Mouse (Mus musculus) CH12.LX (cell line): ENCODE measurements at regions not wholly inside any gene's neighbourhood (a gene's known extent, or its start where the extent isn't known, plus 50 kb on each side); places are given as distances from the start of the nearest gene placed in this dataset.

ENCODE experiments used
- BHLHE40 ChIP-seq: IDR thresholded peaks from 2 replicates; pipeline ENCODE4 v1.6.1; 2011; ENCODE audit warnings: mild to moderate bottlenecking, low read depth, low read length, improper control_type of control experiment
- CHD2 ChIP-seq: IDR thresholded peaks from 2 replicates; pipeline ENCODE4 v1.6.1; 2011; ENCODE audit warnings: low read length, improper control_type of control experiment
- CTCF ChIP-seq, 2 experiments: IDR thresholded peaks in 1 of 2; conservative IDR thresholded peaks in 1 of 2; 2 replicates each; pipeline ENCODE4 v1.5.1; 2011 to 2012; ENCODE audit warnings: low read depth in 2 of 2, low read length in 2 of 2, improper control_type of control experiment in 1 of 2, inconsistent platforms in 1 of 2, mild to moderate bottlenecking in 1 of 2, moderate library complexity in 1 of 2
- EP300 ChIP-seq: IDR thresholded peaks from 2 replicates; pipeline ENCODE4 v1.6.1; 2011; ENCODE audit warnings: low read length, improper control_type of control experiment
- HCFC1 ChIP-seq: IDR thresholded peaks from 2 replicates; pipeline ENCODE4 v1.6.1; 2012; ENCODE audit warnings: low read depth, mild to moderate bottlenecking, inconsistent platforms, low read length, improper control_type of control experiment
- IRF4 ChIP-seq: IDR thresholded peaks from 2 replicates; pipeline ENCODE4 v1.6.1; 2014; ENCODE audit warnings: low read depth, mild to moderate bottlenecking, inconsistent platforms, low read length, improper control_type of control experiment
- MAX ChIP-seq: IDR thresholded peaks from 2 replicates; pipeline ENCODE4 v1.6.1; 2011; ENCODE audit warnings: low read length, improper control_type of control experiment
- POLR2A ChIP-seq: IDR thresholded peaks from 2 replicates; pipeline ENCODE4 v1.6.1; 2011; ENCODE audit warnings: low read depth, mild to moderate bottlenecking, improper control_type of control experiment, low read length

DNA sequence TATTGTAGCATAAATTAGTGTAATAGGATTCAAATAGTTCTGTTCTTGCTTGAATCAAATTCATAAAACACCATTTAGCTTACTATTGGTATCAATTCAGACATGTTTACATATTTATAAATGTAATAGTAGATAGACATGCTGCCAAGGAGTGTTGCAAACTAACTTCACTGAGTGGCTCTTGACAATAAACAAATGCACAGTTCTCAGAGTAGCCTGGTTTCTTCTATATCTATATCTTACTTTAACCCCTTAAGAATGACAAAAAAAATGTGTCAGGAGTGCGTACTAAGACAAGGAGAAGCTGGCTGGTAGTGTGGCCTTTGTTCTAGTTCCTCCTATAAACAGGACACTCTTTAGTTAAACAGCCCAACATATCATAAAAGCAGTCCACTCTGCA, 213.0 kb upstream of the Nrsn1 start:
- TF ChIP-seq HCFC1, result no peak
- TF ChIP-seq MAX, result no peak
- no peak for TF ChIP-seq CTCF (conservative IDR thresholded peaks at IDR 0.05 in 1 of 2, IDR thresholded peaks at IDR 0.05 in 1 of 2; ENCODE audit: low read depth in 2 of 2, low read length in 2 of 2)
- TF ChIP-seq POLR2A, result no peak
- TF ChIP-seq BHLHE40, result no peak
- no peak for TF ChIP-seq CHD2
- TF ChIP-seq EP300, result no peak
- no peak for TF ChIP-seq IRF4
